Mouse (Mus musculus): ENCODE results near the gene Slc7a1. TPM values are rescaled to one million over a fixed set of nuclear protein-coding genes. Genes with fewer than 3 reads are reported as not detected.

Gene Slc7a1
- total and polyA plus RNA-seq, 3 experiments, result 64.1 to 133 (median 80.9) TPM

DNA sequence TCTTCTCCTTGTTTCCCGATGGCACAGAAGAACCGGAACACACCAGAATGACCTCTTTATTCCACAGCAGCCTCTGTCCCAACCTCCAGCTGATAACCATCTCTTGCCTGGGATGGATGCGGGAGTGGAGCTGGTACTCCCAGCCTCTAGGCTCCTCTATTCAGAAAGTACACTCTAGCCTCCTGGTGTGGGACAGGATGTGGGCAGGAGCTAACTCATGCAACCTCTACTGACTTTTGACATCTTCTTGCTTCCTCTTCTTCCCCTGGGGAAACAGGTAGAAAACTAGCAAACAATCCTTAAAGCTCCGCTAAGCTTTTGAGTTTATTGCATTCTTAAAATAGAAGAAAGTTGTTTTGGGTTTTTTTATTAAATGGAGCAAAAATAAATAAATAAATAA is 29.1 kb upstream of the Slc7a1 start:
- Histone ChIP-seq H3K36me3 (ENCODE audit: control insufficient read depth in 1 of 2, insufficient read depth in 2 of 2, low read length in 2 of 2) (no peaks in the 10 kb centered on the region), H3K9ac (ENCODE audit: control insufficient read depth, low read depth, low read length, poor library complexity, severe bottlenecking) (no peak overlapping the region), H3K9me3 (replicated peaks; ENCODE audit: insufficient read depth, low read length) (no peaks in the 10 kb centered on the region), H3K79me2 (ENCODE audit: control insufficient read depth, insufficient read depth, low read length, poor library complexity) (no peaks in the 10 kb centered on the region), H3K4me3 (ENCODE audit: control insufficient read depth in 1 of 2, insufficient read depth in 1 of 2, low read depth in 2 of 2, low read length in 2 of 2) (no peak overlapping the region), H3K27ac (ENCODE audit: control insufficient read depth, low read depth, low read length) (no peak overlapping the region), H3K27me3 (ENCODE audit: control insufficient read depth in 1 of 2, insufficient read depth in 2 of 2, low read length in 2 of 2) (no peaks in the 10 kb centered on the region), H3K4me1 (ENCODE audit: control insufficient read depth in 1 of 2, insufficient read depth in 2 of 2, low read length in 2 of 2) (no peaks in the 10 kb centered on the region)
- DNase-seq (ENCODE audit: low read depth, low spot score), result no peak
- TF ChIP-seq ZMIZ1 (IDR thresholded peaks at IDR 0.05; ENCODE audit: low read depth, low read length), result no peak
- no peak for TF ChIP-seq RCOR1 (IDR thresholded peaks at IDR 0.05; ENCODE audit: low read depth, low read length)
- TF ChIP-seq USF2 (IDR thresholded peaks at IDR 0.05; ENCODE audit: borderline replicate concordance in 1 of 2, insufficient read depth in 1 of 2, low read depth in 1 of 2, low read length in 2 of 2), result no peak
- no peak for TF ChIP-seq E2F4 (IDR thresholded peaks at IDR 0.05; ENCODE audit: borderline replicate concordance, low read depth, low read length)
- no peak for TF ChIP-seq SIN3A (IDR thresholded peaks at IDR 0.05; ENCODE audit: low read length)
- TF ChIP-seq NRF1 (IDR thresholded peaks at IDR 0.05; ENCODE audit: insufficient read depth, low read depth, low read length, poor library complexity, severe bottlenecking), result no peak
- no peak for TF ChIP-seq POLR2A (IDR thresholded peaks at IDR 0.05; ENCODE audit: control insufficient read depth in 1 of 2, insufficient read depth in 1 of 2, low read depth in 1 of 2, low read length in 2 of 2, poor library complexity in 1 of 2)
- TF ChIP-seq TCF12 (IDR thresholded peaks at IDR 0.05; ENCODE audit: low read depth, low read length), result no peak
- no peak for TF ChIP-seq MAFK (IDR thresholded peaks at IDR 0.05; ENCODE audit: borderline replicate concordance, low read depth, low read length)
- no peak for TF ChIP-seq POLR2AphosphoS5 (IDR thresholded peaks at IDR 0.05; ENCODE audit: borderline replicate concordance, low read depth, low read length)
- no peak for TF ChIP-seq TAL1 (IDR thresholded peaks at IDR 0.05; ENCODE audit: low read length)
- no peak for TF ChIP-seq JUND (IDR thresholded peaks at IDR 0.05; ENCODE audit: low read depth, low read length)
- no peak for TF ChIP-seq GATA1 (IDR thresholded peaks at IDR 0.05; ENCODE audit: low read depth, low read length)
- no peak for TF ChIP-seq HCFC1 (IDR thresholded peaks at IDR 0.05; ENCODE audit: low read depth, low read length)
- TF ChIP-seq ZKSCAN1 (IDR thresholded peaks at IDR 0.05; ENCODE audit: low read depth, low read length), result no peak
- no peak for TF ChIP-seq CHD1 (IDR thresholded peaks at IDR 0.05; ENCODE audit: low read depth, low read length)
- TF ChIP-seq KAT2A (conservative IDR thresholded peaks at IDR 0.05; ENCODE audit: low read depth, low read length), result no peak

- Histone ChIP-seq H3K4me1 (ENCODE audit: control insufficient read depth in 1 of 2, insufficient read depth in 2 of 2, low read length in 2 of 2) (no peaks in the 10 kb centered on the region), H3K27me3 (ENCODE audit: control insufficient read depth in 1 of 2, insufficient read depth in 2 of 2, low read length in 2 of 2) (no peaks in the 10 kb centered on the region), H3K79me2 (ENCODE audit: control insufficient read depth, insufficient read depth, low read length, poor library complexity) (no peaks in the 10 kb centered on the region), H3K4me3 (ENCODE audit: control insufficient read depth in 1 of 2, insufficient read depth in 1 of 2, low read depth in 2 of 2, low read length in 2 of 2) (no peak overlapping the region), H3K36me3 (ENCODE audit: control insufficient read depth in 1 of 2, insufficient read depth in 2 of 2, low read length in 2 of 2) (no peaks in the 10 kb centered on the region), H3K9ac (ENCODE audit: control insufficient read depth, low read depth, low read length, poor library complexity, severe bottlenecking) (no peak overlapping the region), H3K27ac (ENCODE audit: control insufficient read depth, low read depth, low read length) (no peak overlapping the region), H3K9me3 (replicated peaks; ENCODE audit: insufficient read depth, low read length) (no peaks in the 10 kb centered on the region)
- TF ChIP-seq TCF12 (IDR thresholded peaks at IDR 0.05; ENCODE audit: low read depth, low read length), result no peak
- TF ChIP-seq ZKSCAN1 (IDR thresholded peaks at IDR 0.05; ENCODE audit: low read depth, low read length), result no peak
- no peak for TF ChIP-seq USF2 (IDR thresholded peaks at IDR 0.05; ENCODE audit: borderline replicate concordance in 1 of 2, insufficient read depth in 1 of 2, low read depth in 1 of 2, low read length in 2 of 2)
- TF ChIP-seq MAX (IDR thresholded peaks at IDR 0.05; ENCODE audit: low read length), result no peak
- no peak for TF ChIP-seq MAZ (IDR thresholded peaks at IDR 0.05; ENCODE audit: low read depth, low read length)
- TF ChIP-seq EP300 (IDR thresholded peaks at IDR 0.05; ENCODE audit: low read depth in 1 of 2, low read length in 2 of 2), result no peak
- no peak for TF ChIP-seq NRF1 (IDR thresholded peaks at IDR 0.05; ENCODE audit: insufficient read depth, low read depth, low read length, poor library complexity, severe bottlenecking)
- TF ChIP-seq ZMIZ1 (IDR thresholded peaks at IDR 0.05; ENCODE audit: low read depth, low read length), result no peak
- no peak for TF ChIP-seq GATA1 (IDR thresholded peaks at IDR 0.05; ENCODE audit: low read depth, low read length)
- TF ChIP-seq KAT2A (conservative IDR thresholded peaks at IDR 0.05; ENCODE audit: low read depth, low read length), result no peak
- TF ChIP-seq RCOR1 (IDR thresholded peaks at IDR 0.05; ENCODE audit: low read depth, low read length), result no peak
- TF ChIP-seq ZC3H11A (IDR thresholded peaks at IDR 0.05; ENCODE audit: low read depth, low read length), result no peak
- TF ChIP-seq CHD2 (IDR thresholded peaks at IDR 0.05; ENCODE audit: low read length), result no peak
- TF ChIP-seq HCFC1 (IDR thresholded peaks at IDR 0.05; ENCODE audit: low read depth, low read length), result no peak
- no peak for TF ChIP-seq CTCF (IDR thresholded peaks at IDR 0.05 in 2 of 3, conservative IDR thresholded peaks at IDR 0.05 in 1 of 3; ENCODE audit: control insufficient read depth in 1 of 3, insufficient read depth in 1 of 3, low read depth in 2 of 3, low read length in 3 of 3, poor library complexity in 1 of 3, severe bottlenecking in 1 of 3)
- no peak for DNase-seq (ENCODE audit: low read depth, low spot score)
Observed at GRCm38 (mm10) chr5:148425136-148425535, 25.4 kb upstream of the Slc7a1 start.

All from MEL (cell line).